Mouse (Mus musculus) heart, embryonic 11.5 days (tissue): ENCODE measurements around the gene Ipo7. TPM values are rescaled to one million over a fixed set of nuclear protein-coding genes. Genes with fewer than 3 reads are reported as not detected.

Source experiments
- ATAC-seq: fragments of 200-750 bp; cut with Nextera tagmentation; replicated peaks from 2 replicates; pipeline ENCODE4 v1.8.0; 2017; ENCODE audit warnings: moderate library complexity; ENCODE audit not compliant: insufficient number of reproducible peaks, low FRiP score, low TSS enrichment
- H3K27ac ChIP-seq: fragments of 300-500 bp; sonication (generic); 2 replicates; pipeline ENCODE4 v1.5.1; 2014; ENCODE audit warnings: mild to moderate bottlenecking, low read depth, low read length
- H3K27me3 ChIP-seq: fragments of 300-500 bp; sonication (generic); 2 replicates; pipeline ENCODE4 v1.6.1; 2014; ENCODE audit warnings: mild to moderate bottlenecking, low read length, mixed read lengths; ENCODE audit not compliant: control insufficient read depth, insufficient read depth
- H3K36me3 ChIP-seq: fragments of 300-500 bp; sonication (generic); 2 replicates; pipeline ENCODE4 v1.6.1; 2014; ENCODE audit warnings: mild to moderate bottlenecking, low read length, moderate library complexity, mixed read lengths; ENCODE audit not compliant: control insufficient read depth, insufficient read depth
- H3K4me1 ChIP-seq: fragments of 300-500 bp; sonication (generic); 2 replicates; pipeline ENCODE4 v1.6.1; 2014; ENCODE audit warnings: low read length; ENCODE audit not compliant: control insufficient read depth, insufficient read depth
- H3K4me2 ChIP-seq: fragments of 300-500 bp; sonication (generic); 2 replicates; pipeline ENCODE4 v1.6.1; 2014; ENCODE audit warnings: mild to moderate bottlenecking, moderate library complexity
- H3K4me3 ChIP-seq: fragments of 300-500 bp; sonication (generic); 2 replicates; pipeline ENCODE4 v1.5.1; 2014; ENCODE audit warnings: low read depth, low read length
- H3K9ac ChIP-seq: fragments of 300-500 bp; sonication (generic); 2 replicates; pipeline ENCODE4 v1.6.1; 2014; ENCODE audit warnings: mild to moderate bottlenecking, low read depth, low read length, moderate library complexity
- H3K9me3 ChIP-seq: fragments of 300-500 bp; sonication (generic); replicated peaks from 2 replicates; pipeline ENCODE4 v1.6.1; 2016; ENCODE audit warnings: low read length; ENCODE audit not compliant: control insufficient read depth
- WGBS: fragments of 180-500 bp; shearing (Covaris S2); extraction: QIAGEN DNeasy Blood & Tissue Kit; methylation state at CpG from one replicate; pipeline ENCODE4 v1.1.7; 2014; ENCODE audit not compliant: insufficient replicate concordance; 5-methylcytosine and 5-hydroxymethylcytosine counted together
- polyA plus RNA-seq: library from polyadenylated mRNA; unstranded; fragments of >200 nt; fragmentation: Nextera tagmentation; extraction: Ambion mirVana; gene quantifications from 2 replicates; pipeline ENCODE4 v1.2.1, GENCODE M21; 2014

Ipo7 gene
- polyA plus RNA-seq, 1 experiment from 2014 or later = 14.0 TPM

DNA sequence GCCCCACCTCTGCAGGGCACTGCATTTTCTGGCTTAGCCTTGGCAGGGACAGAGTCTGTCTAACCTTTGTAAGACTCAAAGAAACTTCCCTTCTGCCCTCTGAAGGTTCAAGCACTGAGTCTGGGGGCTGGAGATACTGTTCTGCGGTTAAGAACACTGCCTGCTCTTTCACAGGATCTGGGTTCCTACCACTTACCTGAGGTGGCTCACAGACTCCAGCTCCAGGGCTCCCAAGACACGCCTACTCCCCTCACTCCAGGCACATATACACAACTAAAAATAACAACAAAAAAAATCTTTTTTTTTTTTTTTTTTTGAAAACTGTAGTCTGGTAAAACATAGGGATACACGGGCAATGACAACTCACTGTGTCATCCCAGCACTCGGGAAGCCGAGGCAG is 83.2 kb downstream of the Ipo7 start:
- WGBS = 69% methylated on average over 5 of the region's 5 CpGs
- H3K9me3 ChIP-seq = no peaks in the 10 kb centered on the region
- H3K9ac ChIP-seq = no peak overlapping the region
- H3K4me1 ChIP-seq = peaks cover 8% of the 10 kb centered on the region; the same call in 1 of the 2 replicates
- H3K27ac ChIP-seq = no peak overlapping the region
- H3K4me3 ChIP-seq = no peak overlapping the region
- no peaks in the 10 kb centered on the region for H3K27me3 ChIP-seq
- ATAC-seq = no peak
- H3K4me2 ChIP-seq = no peak overlapping the region
- peaks cover 1% of the 10 kb centered on the region for H3K36me3 ChIP-seq

- Histone ChIP-seq H3K4me2 (no peak overlapping the region), H3K9me3 (no peaks in the 10 kb centered on the region), H3K4me1 (peaks cover 14% of the 10 kb centered on the region), H3K4me3 (no peak overlapping the region), H3K27me3 (no peaks in the 10 kb centered on the region), H3K36me3 (no peaks in the 10 kb centered on the region), H3K27ac (no peak overlapping the region), H3K9ac (no peak overlapping the region)
- no peak for ATAC-seq
- 83% methylated on average over 5 of the region's 5 CpGs for WGBS
Measured at GRCm38 (mm10) chr7:110105041-110105440, 87.0 kb downstream of the Ipo7 start.

Other genes starting within 250 kb of the Ipo7 start
- gene Nrip3, start 236.2 kb upstream of the Ipo7 start, polyA plus RNA-seq = 0.62 TPM in 2 replicates
- gene Scube2, start 152.6 kb upstream of the Ipo7 start, polyA plus RNA-seq = 8.1 and 9.8 TPM in 2 replicates
- 45.8 and 50.6 TPM in 2 replicates for gene Dennd5a, start 57.8 kb upstream of the Ipo7 start, polyA plus RNA-seq
- 56.5 and 67.3 TPM in 2 replicates for gene Tmem41b, start 31.3 kb upstream of the Ipo7 start, polyA plus RNA-seq
- gene Zfp143, start 42.9 kb downstream of the Ipo7 start, polyA plus RNA-seq = 17.9 and 18.5 TPM in 2 replicates
- 25.0 and 25.9 TPM in 2 replicates for gene Wee1, start 103.8 kb downstream of the Ipo7 start, polyA plus RNA-seq
- gene Swap70, start 203.4 kb downstream of the Ipo7 start, polyA plus RNA-seq = 14.4 and 18.8 TPM in 2 replicates